Mouse (Mus musculus) retina, embryonic 14.5 days (tissue): ENCODE measurements at regions not wholly inside any gene's neighbourhood (a gene's known extent, or its start where the extent isn't known, plus 50 kb on each side); places are given as distances from the start of the nearest gene placed in this dataset.

Experiments used
- DNase-seq: peaks from one replicate; pipeline ENCODE4 v3.0.0-alpha.2; 2015; ENCODE audit warnings: low spot score

DNA sequence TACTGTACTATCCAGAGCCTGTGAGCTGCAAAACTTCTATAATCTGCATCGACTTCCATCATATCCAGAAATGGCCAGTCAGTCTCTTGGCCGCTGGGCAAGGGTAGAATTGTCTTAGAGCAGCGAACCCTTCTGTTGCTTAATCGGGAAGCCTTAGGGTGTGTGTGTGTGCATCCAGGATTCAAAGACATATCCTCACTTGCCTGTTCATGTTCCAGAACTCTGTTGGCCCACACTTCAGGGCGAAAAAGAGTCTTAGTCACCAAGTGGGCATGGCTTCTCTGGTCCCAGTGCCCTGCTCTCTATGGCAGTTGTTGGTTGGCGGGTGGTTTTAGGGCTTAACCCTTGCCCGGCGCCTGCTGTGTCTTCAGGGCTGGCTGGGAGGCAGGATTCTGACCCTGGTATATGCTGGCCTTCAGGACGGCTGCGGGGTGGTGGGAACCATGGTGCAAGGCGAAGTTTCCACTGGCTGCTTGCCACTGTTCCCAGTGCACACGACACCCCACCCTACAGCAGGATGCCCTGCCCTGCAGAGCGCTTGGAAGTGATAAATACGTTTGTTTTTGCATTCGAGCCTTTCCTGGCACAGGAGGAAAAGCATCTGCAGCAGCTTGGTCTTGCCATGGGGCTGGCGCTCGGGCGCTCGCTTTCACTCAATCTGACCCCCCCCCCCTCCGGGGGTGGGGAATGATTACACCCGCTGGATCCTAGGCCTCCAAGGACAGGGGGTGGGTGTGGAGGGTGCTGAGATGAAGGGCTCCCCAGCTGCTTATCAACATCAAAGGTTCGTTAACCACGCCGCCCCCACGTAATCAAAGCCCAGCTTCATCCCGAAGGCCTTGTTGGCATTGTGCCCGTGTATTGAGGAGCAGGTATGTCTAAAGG lies 54.9 kb upstream of the Itga6 start:
- no peak for DNase-seq

DNA sequence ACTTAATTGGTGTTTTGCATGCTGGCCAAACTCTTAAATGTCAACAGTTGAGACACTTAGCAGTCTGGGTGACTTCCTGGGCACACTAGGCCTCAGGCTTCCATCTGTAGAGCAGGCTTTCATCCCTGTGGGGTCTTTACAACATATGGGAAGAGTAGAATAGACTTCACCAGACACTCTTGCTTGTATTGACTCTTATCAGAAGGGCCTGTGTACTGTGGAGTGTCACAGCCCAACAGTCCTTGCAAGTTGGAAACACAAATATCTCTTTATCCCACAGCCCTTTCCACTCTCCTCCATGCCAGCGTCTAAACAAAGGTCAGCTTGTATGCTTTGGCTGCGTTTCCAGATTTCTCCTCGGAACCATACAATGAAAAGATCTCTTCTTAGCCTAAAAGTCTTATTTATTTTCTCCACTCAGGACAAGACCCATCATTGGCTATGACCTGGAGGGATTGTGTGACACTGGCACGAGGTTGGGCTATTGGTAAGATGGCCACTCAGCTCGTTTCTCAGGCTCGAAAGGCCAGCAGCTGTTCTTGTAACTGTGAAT lies 50.6 kb upstream of the Itga6 start:
- DNase-seq = no peak
